1 mouse cellular context compared by ENCODE assay signal in genomic region chr12:103389982-103390381, GRCm38 (mm10).
TF ChIP-seq lines count a peak whose summit lies in the region.

No protein-coding gene starts in this region.

TF ChIP-seq in myocyte, 11 proteins besides CTCF, POLR2A, EP300 and RAD21 (continued from another document):
- TF ChIP-seq MYOG (IDR thresholded peaks at IDR 0.05; ENCODE audit: control insufficient read depth in 1 of 3, insufficient read depth in 1 of 3, insufficient read length in 2 of 3, low read depth in 2 of 3): no peak
- TF ChIP-seq CEBPB (IDR thresholded peaks at IDR 0.05; ENCODE audit: insufficient read depth, poor library complexity, severe bottlenecking): no peak
